Mouse (Mus musculus) heart, adult 11 months (tissue): Measurements from ENCODE around the gene Vmn1r64.

Source experiments
- DNase-seq: peaks from one replicate; pipeline ENCODE4 v3.0.0; 2022

Gene Vmn1r64

DNA sequence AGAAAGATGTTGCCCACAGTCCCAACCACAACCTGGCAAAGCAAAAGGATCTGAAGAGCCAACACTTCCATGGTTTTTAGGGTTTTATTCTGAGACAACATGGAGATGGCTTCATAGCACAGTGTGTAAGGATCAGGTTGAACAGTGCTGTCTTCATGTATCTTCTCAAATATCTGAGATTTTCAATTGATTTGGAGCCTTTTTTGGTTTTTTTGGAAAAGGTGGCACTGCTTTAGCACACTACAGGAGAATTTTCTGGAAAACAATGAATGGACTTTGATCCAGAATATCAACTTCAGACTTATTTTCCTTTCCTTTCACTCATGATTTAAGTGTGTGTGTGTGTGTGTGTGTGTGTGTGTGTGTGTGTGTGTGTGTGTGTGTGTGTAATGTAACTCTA, at the start of gene Vmn1r64:
TSS of gene Vmn1r64 (minus strand) at position 101 of the 400 bp plus-strand sequence.
- DNase-seq, result no peak

DNA sequence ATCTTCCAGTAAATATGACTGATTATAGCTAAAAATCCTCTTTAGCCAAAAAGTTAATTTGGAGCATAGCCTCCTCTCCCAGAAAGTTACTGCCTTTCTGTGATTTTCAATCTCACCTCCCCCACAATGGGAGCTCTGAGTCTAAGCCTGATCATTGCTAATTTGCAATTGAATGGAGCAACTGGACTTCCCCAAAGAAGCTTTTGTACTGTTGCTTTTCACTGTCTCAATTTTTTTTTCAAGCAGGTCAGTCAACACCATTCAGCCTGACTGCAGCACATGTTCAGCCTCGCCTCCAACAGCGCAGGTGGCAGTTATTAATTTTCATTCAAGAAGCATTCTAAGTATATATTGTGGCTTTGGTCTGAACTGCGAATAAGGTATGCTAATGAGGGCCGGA, 14.9 kb upstream of the Vmn1r64 start:
- DNase-seq, result no peak

DNA sequence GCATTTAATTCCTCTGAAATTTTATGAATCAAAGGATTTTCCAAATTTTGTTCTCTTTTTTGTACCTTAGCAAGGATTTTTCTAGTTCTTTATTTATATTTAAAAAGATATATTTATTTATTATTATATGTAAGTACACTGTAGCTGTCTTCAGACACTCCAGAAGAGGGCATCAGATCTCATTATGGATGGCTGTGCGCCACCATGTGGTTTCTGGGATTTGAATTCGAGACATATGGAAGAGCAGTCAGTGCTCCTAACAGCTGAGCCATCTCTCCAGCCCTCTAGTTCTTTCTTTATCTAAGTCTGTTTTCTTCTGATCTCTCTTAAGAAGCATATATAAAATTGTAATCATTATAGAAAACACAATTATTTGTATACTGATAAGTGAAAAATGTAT, 12.9 kb upstream of the Vmn1r64 start:
- DNase-seq, result peak; percentile 80
